Mouse (Mus musculus) NIH3T3 (cell line): ENCODE data around the gene Hat1.

ENCODE experiments used
- DNase-seq: peaks from one replicate; pipeline ENCODE4 v3.0.0-alpha.2; 2012; ENCODE audit warnings: low read depth

The Hat1 gene

GRCm38 (mm10) chr2:71388951-71389763 lies at the start of gene Hat1:
TSS of gene Hat1 (plus strand) at chr2:71388958.
- DNase-seq = peak; percentile 99

GRCm38 (mm10) chr2:71340126-71340525 lies 48.6 kb upstream of the Hat1 start:
- DNase-seq = no peak

- DNase-seq = peak; percentile 20
These were observed 44.7 kb upstream of the Hat1 start for GRCm38 (mm10) chr2:71343884-71344640.

- no peak for DNase-seq
These were observed 41.6 kb upstream of the Hat1 start for GRCm38 (mm10) chr2:71347160-71347559.

- no peak for DNase-seq
These were observed 40.8 kb upstream of the Hat1 start for GRCm38 (mm10) chr2:71347732-71348490.

GRCm38 (mm10) chr2:71349511-71349910 lies 39.2 kb upstream of the Hat1 start:
- DNase-seq = no peak

- DNase-seq = no peak
These were observed 38.6 kb upstream of the Hat1 start for GRCm38 (mm10) chr2:71350181-71350580.

GRCm38 (mm10) chr2:71350904-71351726 lies 37.6 kb upstream of the Hat1 start:
- DNase-seq = peak; percentile 23

- no peak for DNase-seq
These were observed 37.1 kb upstream of the Hat1 start for GRCm38 (mm10) chr2:71351727-71351987.

- no peak for DNase-seq
These were observed 35.3 kb upstream of the Hat1 start for GRCm38 (mm10) chr2:71353306-71354054.

GRCm38 (mm10) chr2:71354055-71354425 lies 34.7 kb upstream of the Hat1 start:
- no peak for DNase-seq

- DNase-seq = no peak
These were observed 30.4 kb upstream of the Hat1 start for GRCm38 (mm10) chr2:71358347-71358746.

- DNase-seq = no peak
These were observed 28.6 kb upstream of the Hat1 start for GRCm38 (mm10) chr2:71360192-71360591.

- peak; percentile 37 for DNase-seq
These were observed 22.1 kb upstream of the Hat1 start for GRCm38 (mm10) chr2:71366618-71367124.

GRCm38 (mm10) chr2:71367125-71367880 lies 21.5 kb upstream of the Hat1 start, which contains the start of gene Slc25a12:
TSS of gene Slc25a12 (minus strand) at chr2:71367749.
- peak; percentile 90 for DNase-seq

- DNase-seq = no peak
These were observed 20.7 kb upstream of the Hat1 start for GRCm38 (mm10) chr2:71368086-71368485.

GRCm38 (mm10) chr2:71371790-71372189 lies 17.0 kb upstream of the Hat1 start:
- DNase-seq = peak; percentile 86

GRCm38 (mm10) chr2:71372261-71372660 lies 16.5 kb upstream of the Hat1 start:
- peak; percentile 68 for DNase-seq

GRCm38 (mm10) chr2:71374275-71375155 lies 14.2 kb upstream of the Hat1 start:
- DNase-seq = peak; percentile 16
